Mouse (Mus musculus) ES-Bruce4 (cell line): Measurements from ENCODE around the gene Rmdn2.

ENCODE experiments used
- EP300 ChIP-seq: IDR thresholded peaks from 2 replicates; pipeline ENCODE4 v1.6.1; 2011; ENCODE audit warnings: low read depth, low read length; ENCODE audit not compliant: insufficient read depth
- POLR2A ChIP-seq: IDR thresholded peaks from one replicate; pipeline ENCODE4 v1.8.1; 2011; ENCODE audit warnings: low read length; ENCODE audit not compliant: insufficient read depth

DNA sequence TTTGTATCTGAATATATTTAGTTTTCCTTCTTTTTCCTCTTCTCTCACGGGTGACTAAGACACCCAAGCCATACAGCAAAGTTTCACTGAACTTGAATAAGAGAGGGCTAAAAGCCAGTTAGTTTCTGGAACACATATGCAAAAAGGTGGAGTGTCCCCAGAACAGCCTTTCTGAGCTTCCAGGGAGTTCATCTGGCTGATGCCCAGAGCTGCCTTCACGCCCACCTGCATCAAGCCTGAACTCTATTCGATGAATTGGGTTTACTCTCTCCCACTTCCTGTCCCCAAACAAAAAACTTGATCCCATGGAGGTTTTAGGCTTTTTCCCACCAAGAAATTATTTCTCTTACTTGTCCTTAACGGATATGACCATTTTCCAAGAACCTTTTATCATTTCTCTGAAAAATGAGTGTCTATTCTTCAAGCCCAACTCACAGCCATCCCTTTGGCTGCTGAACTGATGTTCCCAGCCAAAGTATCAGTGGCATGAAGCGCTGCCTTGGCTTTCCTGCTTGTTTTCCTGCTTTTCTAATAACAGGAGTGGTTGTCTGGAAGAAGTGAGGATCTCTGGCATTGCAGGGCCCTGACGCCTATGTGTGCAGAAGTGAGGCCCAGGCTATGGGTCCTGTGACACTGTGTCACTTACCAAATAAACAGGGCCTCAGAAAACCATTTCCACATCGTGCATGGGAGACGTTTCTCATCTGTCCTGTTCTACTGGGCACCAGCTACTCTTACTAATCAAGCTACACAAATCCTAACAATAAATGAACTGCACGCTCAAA lies 94.2 kb downstream of the Rmdn2 start:
- no peak for TF ChIP-seq POLR2A
- TF ChIP-seq EP300 = no peak
